18 mouse cellular contexts compared by ENCODE assay signal in the genomic region with DNA sequence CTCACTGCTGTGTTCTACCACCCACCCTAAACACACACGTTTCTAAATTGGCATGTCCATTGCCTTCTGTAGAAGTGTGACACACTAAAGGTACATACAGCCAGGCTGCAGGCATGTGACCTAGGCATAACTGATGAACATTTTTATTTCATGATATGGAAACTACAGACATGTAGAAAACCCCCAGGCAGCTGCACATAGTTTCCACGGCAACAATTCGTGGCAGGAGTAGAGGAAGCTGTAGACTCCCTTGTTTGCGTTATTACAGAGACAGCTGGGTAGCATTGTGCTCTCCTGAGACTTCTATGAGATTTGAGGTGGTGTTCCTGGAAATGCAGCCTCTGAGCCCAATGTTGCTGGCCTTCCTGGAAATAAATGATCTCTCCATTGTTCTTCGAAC. TPM values are rescaled to one million over a fixed set of nuclear protein-coding genes. Genes with fewer than 3 reads are reported as not detected.
A peak's percentile ranks its signal among the peaks of the same experiment; 100 is the strongest.
DNase-seq lines count a peak whose midpoint lies in the region; ATAC-seq lines count a peak whose summit lies in the region.
"Had no signal": no experiment of that assay in that cellular context is flagged by ENCODE, and none has a peak within 500 bp of the region (broad histone marks: within the 10 kb centered on the region; RNA-seq: fewer than 3 reads in every experiment).

No protein-coding gene starts in this region.

- DNase-seq in limb, embryonic 10.5 days (ENCODE audit: low spot score): no peak
- DNase-seq in thymus, postnatal 0 days (ENCODE audit: low spot score): peak; percentile 77
- no peak for DNase-seq in gastrocnemius, postnatal 14 days
- DNase-seq in left cerebral cortex, postnatal 25 days (ENCODE audit: low spot score in 2 of 2): no peak
- no peak for DNase-seq in frontal cortex, postnatal 36 days (ENCODE audit: low spot score in 2 of 2)
- DNase-seq: cerebellum, postnatal 14 days; gastrocnemius, postnatal 10 days; kidney, postnatal 10 days; right cerebral cortex, postnatal 14 days had no signal

- peaks cover 12% of the 10 kb centered on the region for H3K36me3 ChIP-seq in limb, embryonic 13.5 days
- H3K36me3 ChIP-seq in limb, embryonic 10.5 days: peaks cover 12% of the 10 kb centered on the region
- H3K36me3 ChIP-seq: stomach, embryonic 15.5 days had no signal

- no peak overlapping the region for H3K4me3 ChIP-seq in limb, embryonic 13.5 days
- no peak overlapping the region for H3K4me3 ChIP-seq in limb, embryonic 10.5 days
- H3K4me3 ChIP-seq: embryonic facial prominence, embryonic 15.5 days; stomach, embryonic 15.5 days had no signal

- H3K4me1 ChIP-seq in limb, embryonic 13.5 days: peaks cover 5% of the 10 kb centered on the region
- H3K4me1 ChIP-seq in limb, embryonic 10.5 days: peaks cover 6% of the 10 kb centered on the region
- H3K4me1 ChIP-seq: stomach, embryonic 15.5 days had no signal

- H3K4me2 ChIP-seq in limb, embryonic 13.5 days (replicated peaks): no peak overlapping the region
- H3K4me2 ChIP-seq: embryonic facial prominence, embryonic 15.5 days; heart, embryonic 11.5 days; stomach, embryonic 15.5 days had no signal

- ATAC-seq in limb, embryonic 13.5 days (ENCODE audit: low FRiP score, low read depth): 0 out of 2 replicates have a peak, but pooled peaks have one; percentile 19
- peak; percentile 75 for ATAC-seq in activated CD4-positive, CD25-positive, alpha-beta regulatory T cell, adult 4 months
- peak; percentile 66 for ATAC-seq in inflammation-experienced regulatory T-cells, adult 6 months

- intact Hi-C loops in gastrocnemius, postnatal 14 days (cut with DNase I; ENCODE audit: low total_unique reads): no loop called here
- intact Hi-C loops in left cerebral cortex, postnatal 25 days (cut with DNase I): no loop called here

- no peaks in the 10 kb centered on the region for H3K9me3 ChIP-seq in limb, embryonic 13.5 days
- no peaks in the 10 kb centered on the region for H3K9me3 ChIP-seq in limb, embryonic 10.5 days (replicated peaks)
- H3K9me3 ChIP-seq: embryonic facial prominence, embryonic 15.5 days; stomach, embryonic 15.5 days had no signal

- 73% methylated on average over 5 of the region's 5 CpGs for WGBS in limb, embryonic 13.5 days
- 93% methylated on average over 5 of the region's 5 CpGs for WGBS in limb, embryonic 10.5 days

- H3K27me3 ChIP-seq in limb, embryonic 13.5 days: no peaks in the 10 kb centered on the region
- no peaks in the 10 kb centered on the region for H3K27me3 ChIP-seq in limb, embryonic 10.5 days (ENCODE audit: low read depth, poor library complexity, severe bottlenecking)
- H3K27me3 ChIP-seq: embryonic facial prominence, embryonic 15.5 days; stomach, embryonic 15.5 days had no signal

- H3K27ac ChIP-seq in limb, embryonic 13.5 days: no peak overlapping the region
- H3K27ac ChIP-seq in limb, embryonic 10.5 days: no peak overlapping the region
- H3K27ac ChIP-seq: embryonic facial prominence, embryonic 15.5 days; liver, embryonic 14.5 days; macrophage; stomach, embryonic 15.5 days had no signal

- H3K9ac ChIP-seq in limb, embryonic 13.5 days: no peak overlapping the region
- H3K9ac ChIP-seq: embryonic facial prominence, embryonic 15.5 days; liver, embryonic 14.5 days; stomach, embryonic 15.5 days had no signal

RNA-seq across cellular contexts. Expression of gene Stambpl1, which starts 24.9 kb away (rescaled TPM):
- 18.2 and 18.6 TPM in 2 replicates for polyA plus RNA-seq in limb, embryonic 13.5 days (2015; fragmentation: Nextera tagmentation; extraction: Ambion mirVana)
- polyA plus RNA-seq in limb, embryonic 10.5 days (2016; fragmentation: Nextera tagmentation; extraction: Ambion mirVana): 13.8 and 15.7 TPM in 2 replicates
- 10 to 100 TPM; 85.1 to 89.6 TPM for polyA plus RNA-seq in activated CD4-positive, CD25-positive, alpha-beta regulatory T cell, adult 4 months (2017; shearing (Covaris generic))
- 10 to 100 TPM; 55.7 to 96.7 (median 78.8) TPM for polyA plus RNA-seq in inflammation-experienced regulatory T-cells, adult 6 months (2017; shearing (Covaris generic))
- polyA plus RNA-seq in thymus, postnatal 0 days (2015; fragmentation: Nextera tagmentation; extraction: Ambion mirVana): 48.2 and 54.7 TPM in 2 replicates
- total RNA-seq in gastrocnemius, postnatal 14 days (2021): 1 to 10 TPM; 1.4 to 1.7 TPM
- total RNA-seq in left cerebral cortex, postnatal 25 days (2021): 10 to 100 TPM; 15.2 to 19.7 TPM

RNA-seq across cellular contexts. Expression of gene Acta2, which starts 38.4 kb away (rescaled TPM):
- polyA plus RNA-seq in limb, embryonic 13.5 days (2015; fragmentation: Nextera tagmentation; extraction: Ambion mirVana): 262 and 263 TPM in 2 replicates
- 12.0 and 19.9 TPM in 2 replicates for polyA plus RNA-seq in limb, embryonic 10.5 days (2016; fragmentation: Nextera tagmentation; extraction: Ambion mirVana)
- under 1 TPM in 1 of 2 experiments, not detected in 1; 0.32 TPM for polyA plus RNA-seq in activated CD4-positive, CD25-positive, alpha-beta regulatory T cell, adult 4 months (2017; shearing (Covaris generic))
- polyA plus RNA-seq in inflammation-experienced regulatory T-cells, adult 6 months (2017; shearing (Covaris generic)): under 1 TPM in 2 of 3 experiments, not detected in 1; 0.16 to 0.64 TPM
- polyA plus RNA-seq in thymus, postnatal 0 days (2015; fragmentation: Nextera tagmentation; extraction: Ambion mirVana): 19.2 and 36.5 TPM in 2 replicates
- total RNA-seq in gastrocnemius, postnatal 14 days (2021): 100 to 1,000 TPM; 433 to 628 TPM
- total RNA-seq in left cerebral cortex, postnatal 25 days (2021): 10 to 100 TPM; 14.2 to 15.5 TPM
- total RNA-seq: hematopoietic stem cell, adult 5-6 weeks had no signal

RNA-seq across cellular contexts. Expression of gene Ankrd22, which starts 51.1 kb away (rescaled TPM):
- polyA plus RNA-seq in limb, embryonic 13.5 days (2015; fragmentation: Nextera tagmentation; extraction: Ambion mirVana): 1.4 and 2.2 TPM in 2 replicates
- polyA plus RNA-seq in limb, embryonic 10.5 days (2016; fragmentation: Nextera tagmentation; extraction: Ambion mirVana): 0.09 and 0.10 TPM in 2 replicates
- not detected for polyA plus RNA-seq in activated CD4-positive, CD25-positive, alpha-beta regulatory T cell, adult 4 months (2017; shearing (Covaris generic))
- not detected for polyA plus RNA-seq in inflammation-experienced regulatory T-cells, adult 6 months (2017; shearing (Covaris generic))
- polyA plus RNA-seq in thymus, postnatal 0 days (2015; fragmentation: Nextera tagmentation; extraction: Ambion mirVana): 4.0 and 4.7 TPM in 2 replicates
- not detected for total RNA-seq in gastrocnemius, postnatal 14 days (2021)
- under 1 TPM in 1 of 2 experiments, not detected in 1; 0.21 TPM for total RNA-seq in left cerebral cortex, postnatal 25 days (2021)
- total RNA-seq: gastrocnemius, postnatal 10 days had no signal
- polyA plus RNA-seq: heart, embryonic 11.5 days had no signal

Comparison
In these comparisons a context has a peak if more than half of its experiments do, and no peak if none do; other contexts are left out.
1. ATAC-seq: peak in every context shown above with its lines; median percentile 75 in activated CD4-positive, CD25-positive, alpha-beta regulatory T cell, adult 4 months; 66 in inflammation-experienced regulatory T-cells, adult 6 months; 19 in limb, embryonic 13.5 days.